Comparison of ENCODE assay signal across 12 mouse cellular contexts in genomic region chr11:85917091-85917992, GRCm38 (mm10). TPM values are rescaled to one million over a fixed set of nuclear protein-coding genes. Genes with fewer than 3 reads are reported as not detected.
DNase-seq lines count a peak whose midpoint lies in the region; ATAC-seq and TF ChIP-seq lines count a peak whose summit lies in the region.
"Had no signal": no experiment of that assay in that cellular context is flagged by ENCODE, and none has a peak within 500 bp of the region (broad histone marks: within the 10 kb centered on the region; RNA-seq: fewer than 3 reads in every experiment).

No protein-coding gene starts in this region.

- no peak for TF ChIP-seq EP300 in stomach, postnatal 0 days (optimal IDR thresholded peaks at IDR 0.05)

- no peak overlapping the region for H3K27ac ChIP-seq in midbrain, embryonic 11.5 days (ENCODE audit: low read depth, low read length)
- H3K27ac ChIP-seq in midbrain, embryonic 15.5 days, result no peak overlapping the region
- peak overlapping the region; percentile 9; the same call in 1 of the 2 replicates for H3K27ac ChIP-seq in embryonic facial prominence, embryonic 11.5 days (replicated peaks; ENCODE audit: low read depth, low read length)
- peak overlapping the region; percentile 89 for H3K27ac ChIP-seq in limb, embryonic 10.5 days
- no peak overlapping the region for H3K27ac ChIP-seq in stomach, postnatal 0 days (replicated peaks)
- no peak overlapping the region; the same call in 1 of the 2 replicates for H3K27ac ChIP-seq in heart, embryonic 11.5 days (ENCODE audit: low read depth, low read length)
- H3K27ac ChIP-seq: liver, embryonic 12.5 days had no signal

- no peaks in the 10 kb centered on the region; the same call in 1 of the 2 replicates for H3K27me3 ChIP-seq in midbrain, embryonic 11.5 days (ENCODE audit: control insufficient read depth, insufficient read depth, low read length)
- H3K27me3 ChIP-seq in midbrain, embryonic 15.5 days (replicated peaks), result peaks cover 6% of the 10 kb centered on the region; the same call in 1 of the 2 replicates
- no peaks in the 10 kb centered on the region for H3K27me3 ChIP-seq in embryonic facial prominence, embryonic 11.5 days (ENCODE audit: control insufficient read depth, insufficient read depth, low read length)
- H3K27me3 ChIP-seq in limb, embryonic 10.5 days (ENCODE audit: low read depth, poor library complexity, severe bottlenecking), result peaks cover 19% of the 10 kb centered on the region; the same call in 1 of the 2 replicates
- H3K27me3 ChIP-seq in stomach, postnatal 0 days (ENCODE audit: control insufficient read depth, insufficient read depth, low read length), result no peaks in the 10 kb centered on the region; the same call in 1 of the 2 replicates
- H3K27me3 ChIP-seq in heart, embryonic 11.5 days (ENCODE audit: control insufficient read depth, insufficient read depth, low read length), result peaks cover 23% of the 10 kb centered on the region

- H3K4me3 ChIP-seq in midbrain, embryonic 11.5 days (ENCODE audit: low read depth, low read length), result no peak overlapping the region
- no peak overlapping the region for H3K4me3 ChIP-seq in midbrain, embryonic 15.5 days
- H3K4me3 ChIP-seq in embryonic facial prominence, embryonic 11.5 days (ENCODE audit: low read depth, low read length), result no peak overlapping the region
- H3K4me3 ChIP-seq in limb, embryonic 10.5 days, result peak overlapping the region; percentile 27
- H3K4me3 ChIP-seq in stomach, postnatal 0 days (ENCODE audit: low read depth, low read length), result no peak overlapping the region
- no peak overlapping the region for H3K4me3 ChIP-seq in heart, embryonic 11.5 days (ENCODE audit: low read depth, low read length)
- H3K4me3 ChIP-seq: liver, embryonic 12.5 days had no signal

- no peak for TF ChIP-seq CTCF in stomach, postnatal 0 days (IDR thresholded peaks at IDR 0.05; ENCODE audit: low read depth)

- peak; percentile 92 for DNase-seq in midbrain, embryonic 11.5 days (ENCODE audit: low spot score, missing footprints)
- peak; percentile 38 for DNase-seq in embryonic facial prominence, embryonic 11.5 days (ENCODE audit: low spot score)
- DNase-seq in limb, embryonic 10.5 days (ENCODE audit: low spot score), result peak; percentile 76
- DNase-seq in stomach, postnatal 0 days (ENCODE audit: low spot score), result no peak
- no peak for DNase-seq in adrenal gland, adult 8-10 months
- DNase-seq: cerebellum, adult 18-20 months; kidney, postnatal 36 days had no signal

- H3K36me3 ChIP-seq in midbrain, embryonic 11.5 days (ENCODE audit: control insufficient read depth, insufficient read depth, low read length), result no peaks in the 10 kb centered on the region
- H3K36me3 ChIP-seq in midbrain, embryonic 15.5 days (replicated peaks), result no peaks in the 10 kb centered on the region
- H3K36me3 ChIP-seq in embryonic facial prominence, embryonic 11.5 days (replicated peaks; ENCODE audit: control insufficient read depth, insufficient read depth, low read depth, low read length), result no peaks in the 10 kb centered on the region; the same call in 1 of the 2 replicates
- H3K36me3 ChIP-seq in limb, embryonic 10.5 days, result peaks cover 38% of the 10 kb centered on the region
- no peaks in the 10 kb centered on the region for H3K36me3 ChIP-seq in stomach, postnatal 0 days (ENCODE audit: control insufficient read depth, insufficient read depth, low read length)
- H3K36me3 ChIP-seq in heart, embryonic 11.5 days (ENCODE audit: control insufficient read depth, insufficient read depth, low read length), result no peaks in the 10 kb centered on the region
- H3K36me3 ChIP-seq: liver, embryonic 12.5 days had no signal

- no peaks in the 10 kb centered on the region for H3K9me3 ChIP-seq in midbrain, embryonic 11.5 days (ENCODE audit: control insufficient read depth, low read length)
- H3K9me3 ChIP-seq in midbrain, embryonic 15.5 days, result no peaks in the 10 kb centered on the region
- H3K9me3 ChIP-seq in embryonic facial prominence, embryonic 11.5 days (replicated peaks; ENCODE audit: control insufficient read depth, low read length), result no peaks in the 10 kb centered on the region
- no peaks in the 10 kb centered on the region for H3K9me3 ChIP-seq in limb, embryonic 10.5 days (replicated peaks)
- H3K9me3 ChIP-seq in stomach, postnatal 0 days (ENCODE audit: control insufficient read depth, low read length), result no peaks in the 10 kb centered on the region
- no peaks in the 10 kb centered on the region for H3K9me3 ChIP-seq in heart, embryonic 11.5 days (replicated peaks; ENCODE audit: control insufficient read depth, low read length)
- H3K9me3 ChIP-seq: liver, embryonic 12.5 days had no signal

- H3K4me1 ChIP-seq in midbrain, embryonic 11.5 days (ENCODE audit: control insufficient read depth, insufficient read depth, low read length), result peaks cover 23% of the 10 kb centered on the region
- H3K4me1 ChIP-seq in midbrain, embryonic 15.5 days, result peaks cover 23% of the 10 kb centered on the region
- peaks cover 10% of the 10 kb centered on the region for H3K4me1 ChIP-seq in embryonic facial prominence, embryonic 11.5 days (ENCODE audit: control insufficient read depth, insufficient read depth, low read length)
- peaks cover 71% of the 10 kb centered on the region for H3K4me1 ChIP-seq in limb, embryonic 10.5 days
- no peaks in the 10 kb centered on the region for H3K4me1 ChIP-seq in stomach, postnatal 0 days (replicated peaks; ENCODE audit: control insufficient read depth, insufficient read depth)
- H3K4me1 ChIP-seq in heart, embryonic 11.5 days (ENCODE audit: control insufficient read depth, insufficient read depth, low read length), result peaks cover 4% of the 10 kb centered on the region; the same call in 1 of the 2 replicates
- H3K4me1 ChIP-seq: liver, embryonic 12.5 days had no signal

- H3K4me2 ChIP-seq in midbrain, embryonic 11.5 days, result no peak overlapping the region
- no peak overlapping the region for H3K4me2 ChIP-seq in midbrain, embryonic 15.5 days
- no peak overlapping the region for H3K4me2 ChIP-seq in embryonic facial prominence, embryonic 11.5 days (ENCODE audit: low read depth, low read length)
- H3K4me2 ChIP-seq in stomach, postnatal 0 days (replicated peaks; ENCODE audit: low read depth), result no peak overlapping the region
- H3K4me2 ChIP-seq in heart, embryonic 11.5 days, result no peak overlapping the region; the same call in 1 of the 2 replicates
- H3K4me2 ChIP-seq: liver, embryonic 12.5 days had no signal

- 39% methylated on average over 12 of the region's 12 CpGs for WGBS in midbrain, embryonic 11.5 days
- WGBS in midbrain, embryonic 15.5 days, result 33% methylated on average over 12 of the region's 12 CpGs
- WGBS in embryonic facial prominence, embryonic 11.5 days, result 14% methylated on average over 12 of the region's 12 CpGs
- 13% methylated on average over 12 of the region's 12 CpGs for WGBS in limb, embryonic 10.5 days
- 55% methylated on average over 12 of the region's 12 CpGs for WGBS in stomach, postnatal 0 days
- 38% methylated on average over 12 of the region's 12 CpGs for WGBS in heart, embryonic 11.5 days (ENCODE audit: insufficient replicate concordance)

- H3K9ac ChIP-seq in midbrain, embryonic 11.5 days (ENCODE audit: low read length), result no peak overlapping the region
- no peak overlapping the region for H3K9ac ChIP-seq in midbrain, embryonic 15.5 days
- H3K9ac ChIP-seq in embryonic facial prominence, embryonic 11.5 days (replicated peaks; ENCODE audit: low read length), result no peak overlapping the region
- H3K9ac ChIP-seq in stomach, postnatal 0 days (ENCODE audit: low read length), result no peak overlapping the region
- H3K9ac ChIP-seq in heart, embryonic 11.5 days (ENCODE audit: low read depth, low read length), result no peak overlapping the region
- H3K9ac ChIP-seq: liver, embryonic 12.5 days had no signal

- ATAC-seq in midbrain, embryonic 11.5 days (ENCODE audit: low FRiP score), result peak; percentile 7; the same call in 1 of the 2 replicates
- ATAC-seq in midbrain, embryonic 15.5 days (replicated peaks), result no peak
- no peak for ATAC-seq in embryonic facial prominence, embryonic 11.5 days (replicated peaks; ENCODE audit: insufficient number of reproducible peaks, low FRiP score, low TSS enrichment, low read depth)
- 0 out of 2 replicates have a peak, but pooled peaks have one; percentile 33 for ATAC-seq in stomach, postnatal 0 days (ENCODE audit: low FRiP score, low TSS enrichment)
- no peak for ATAC-seq in heart, embryonic 11.5 days (replicated peaks; ENCODE audit: insufficient number of reproducible peaks, low FRiP score, low TSS enrichment)
- ATAC-seq: liver, embryonic 12.5 days had no signal

RNA-seq across cellular contexts. Expression of gene Tbx4, which starts 31.1 kb away (rescaled TPM):
- 0.04 and 0.19 TPM in 2 replicates for polyA plus RNA-seq in midbrain, embryonic 11.5 days (2014; fragmentation: Nextera tagmentation; extraction: Ambion mirVana)
- polyA plus RNA-seq in midbrain, embryonic 15.5 days (2015; fragmentation: Nextera tagmentation; extraction: Ambion mirVana), result 0.34 and 0.46 TPM in 2 replicates
- 0.65 and 1.5 TPM in 2 replicates for polyA plus RNA-seq in embryonic facial prominence, embryonic 11.5 days (2014; fragmentation: Nextera tagmentation; extraction: Ambion mirVana)
- polyA plus RNA-seq in limb, embryonic 10.5 days (2016; fragmentation: Nextera tagmentation; extraction: Ambion mirVana), result 23.5 and 49.0 TPM in 2 replicates
- 0.04 and 0.05 TPM in 2 replicates for polyA plus RNA-seq in stomach, postnatal 0 days (2015; fragmentation: Nextera tagmentation; extraction: Ambion mirVana)
- total RNA-seq in adrenal gland, adult 8-10 months (2022), result under 1 TPM in 2 of 4 experiments, not detected in 2; 0.10 to 0.15 TPM
- 0.49 and 0.82 TPM in 2 replicates for polyA plus RNA-seq in heart, embryonic 11.5 days (2014; fragmentation: Nextera tagmentation; extraction: Ambion mirVana)
- total RNA-seq: adrenal gland, adult 18-20 months had no signal
- polyA plus RNA-seq: thymus, postnatal 0 days had no signal

Comparison
In these comparisons a context has a peak if more than half of its experiments do, and no peak if none do; other contexts are left out.
1. ATAC-seq: peak in midbrain, embryonic 11.5 days (single experiment) and stomach, postnatal 0 days (single experiment); none in midbrain, embryonic 15.5 days (single experiment), embryonic facial prominence, embryonic 11.5 days (single experiment) and heart, embryonic 11.5 days (single experiment).
2. DNase-seq: peak in midbrain, embryonic 11.5 days (single experiment), embryonic facial prominence, embryonic 11.5 days (single experiment) and limb, embryonic 10.5 days (single experiment); none in stomach, postnatal 0 days (single experiment) and adrenal gland, adult 8-10 months (single experiment).
3. H3K27ac ChIP-seq: peak in embryonic facial prominence, embryonic 11.5 days (single experiment) and limb, embryonic 10.5 days (single experiment); none in midbrain, embryonic 11.5 days (single experiment), midbrain, embryonic 15.5 days (single experiment), stomach, postnatal 0 days (single experiment) and heart, embryonic 11.5 days (single experiment).